Mouse (Mus musculus) lung, postnatal 0 days (tissue): Measurements from ENCODE around the gene Muc4.

Experiments used
- CTCF ChIP-seq: IDR thresholded peaks from 2 replicates; pipeline ENCODE4 v1.5.1; 2016; ENCODE audit warnings: antibody characterized with exemption, mild to moderate bottlenecking
- EP300 ChIP-seq: IDR thresholded peaks from 2 replicates; pipeline ENCODE4 v1.6.1; 2016; ENCODE audit warnings: antibody characterized with exemption, mild to moderate bottlenecking, control low read depth

DNA sequence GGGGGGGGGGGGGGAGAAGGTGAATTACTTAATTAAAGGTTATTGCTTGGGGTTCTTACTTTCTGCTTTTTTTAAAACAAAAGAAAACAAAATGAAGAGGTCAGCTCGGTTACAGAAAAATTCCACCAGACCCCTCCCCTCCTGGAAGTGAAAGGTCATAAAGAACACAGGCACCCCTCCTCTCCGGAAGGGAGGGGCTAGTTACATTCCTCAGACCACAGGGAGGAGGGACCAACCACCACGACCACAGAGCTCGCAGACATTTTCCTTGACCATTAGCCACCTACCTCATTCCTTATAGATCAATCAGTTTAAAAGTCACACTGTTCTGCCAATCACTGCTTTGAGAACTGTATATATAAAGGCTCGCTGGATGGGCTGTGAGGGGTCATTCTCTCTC is 68.2 kb downstream of the Muc4 start:
- TF ChIP-seq CTCF (no peak), EP300 (no peak)
